ENCODE assay signal across 8 mouse cellular contexts in genomic region chr3:137980435-137981381, GRCm38 (mm10). TPM values are rescaled to one million over a fixed set of nuclear protein-coding genes. Genes with fewer than 3 reads are reported as not detected.
DNase-seq lines count a peak whose midpoint lies in the region; ATAC-seq and TF ChIP-seq lines count a peak whose summit lies in the region.

No protein-coding gene starts in this region.

- H3K27ac ChIP-seq in kidney, embryonic 16.5 days (ENCODE audit: low read length): peak overlapping the region; percentile 82
- H3K27ac ChIP-seq in heart, embryonic 15.5 days: peak overlapping the region; percentile 79

- DNase-seq in kidney, postnatal 10 days: no peak
- DNase-seq in Patski (ENCODE audit: low read depth, low spot score): no peak
- peak; percentile 34 for DNase-seq in lung, postnatal 25 days (ENCODE audit: low spot score)
- no peak for DNase-seq in left cerebral cortex, adult 9 months (ENCODE audit: low spot score in 2 of 2)
- DNase-seq in embryo, embryonic 9.5 days (ENCODE audit: extremely low spot score): no peak
- DNase-seq in MN1 (ENCODE audit: low spot score): no peak

- CTCF ChIA-PET in Patski (lab: Charles Lee): interaction anchor here (0.7 to 6.1 kb wide), 6 partner anchors 10 to 164 kb away, joined by 3 to 34 read pairs (median 6); partner anchors contain the start of gene Mttp

- no peaks in the 10 kb centered on the region for H3K27me3 ChIP-seq in kidney, embryonic 16.5 days (ENCODE audit: insufficient read depth, low read length)
- no peaks in the 10 kb centered on the region for H3K27me3 ChIP-seq in Patski
- H3K27me3 ChIP-seq in heart, embryonic 15.5 days: no peaks in the 10 kb centered on the region

- peaks cover 14% of the 10 kb centered on the region for H3K4me1 ChIP-seq in kidney, embryonic 16.5 days (ENCODE audit: insufficient read depth, low read length)
- H3K4me1 ChIP-seq in heart, embryonic 15.5 days (replicated peaks): peaks cover 30% of the 10 kb centered on the region

- 20% methylated on average over 15 of the region's 15 CpGs for WGBS in kidney, embryonic 16.5 days
- WGBS in heart, embryonic 15.5 days: 15% methylated on average over 15 of the region's 15 CpGs

- H3K36me3 ChIP-seq in kidney, embryonic 16.5 days (ENCODE audit: insufficient read depth, low read length): no peaks in the 10 kb centered on the region
- H3K36me3 ChIP-seq in heart, embryonic 15.5 days: no peaks in the 10 kb centered on the region

- TF ChIP-seq CTCF in Patski (IDR thresholded peaks at IDR 0.05): no peak

- in situ Hi-C loops in Patski (cut with MboI; ENCODE audit: low pct_unique_long_range_greater_than_20kb): loop anchor here (25.0 kb wide), 1 partner anchor 457 kb away; the partner anchor contains the start of gene Adh5

- peak overlapping the region; percentile 59 for H3K4me3 ChIP-seq in kidney, embryonic 16.5 days (ENCODE audit: low read length)
- H3K4me3 ChIP-seq in heart, embryonic 15.5 days: peak overlapping the region; percentile 65

- H3K9ac ChIP-seq in kidney, embryonic 16.5 days (replicated peaks; ENCODE audit: low read length): peak overlapping the region; percentile 71
- H3K9ac ChIP-seq in heart, embryonic 15.5 days: peak overlapping the region; percentile 72

- H3K4me2 ChIP-seq in kidney, embryonic 16.5 days (replicated peaks; ENCODE audit: low read depth, low read length): peak overlapping the region; percentile 63
- peak overlapping the region; percentile 87 for H3K4me2 ChIP-seq in heart, embryonic 15.5 days

- POLR2A ChIA-PET in Patski (lab: Charles Lee): interaction anchor here (0.7 to 1.2 kb wide), 2 partner anchors 10 to 163 kb away, joined by 3 to 4 read pairs; partner anchors contain the start of gene Trmt10a

- no peaks in the 10 kb centered on the region for H3K9me3 ChIP-seq in kidney, embryonic 16.5 days (ENCODE audit: low read length)
- no peaks in the 10 kb centered on the region for H3K9me3 ChIP-seq in heart, embryonic 15.5 days (replicated peaks)

- no peak for ATAC-seq in kidney, embryonic 16.5 days (ENCODE audit: low FRiP score, low TSS enrichment)
- ATAC-seq in Patski: peak; percentile 22
- ATAC-seq in heart, embryonic 15.5 days (replicated peaks; ENCODE audit: insufficient number of reproducible peaks, insufficient read depth, low FRiP score, low read depth): peak; percentile 22; the same call in 1 of the 2 replicates

RNA-seq across cellular contexts. Expression of gene Dapp1, which starts 0.6 kb away (rescaled TPM):
- 9.3 and 10.1 TPM in 2 replicates for polyA plus RNA-seq in kidney, embryonic 16.5 days (2015; fragmentation: Nextera tagmentation; extraction: Ambion mirVana)
- polyA plus RNA-seq in Patski (2021): 4.0 TPM
- 18.4 TPM in 2 replicates for polyA plus RNA-seq in heart, embryonic 15.5 days (2015; fragmentation: Nextera tagmentation; extraction: Ambion mirVana)
